Mouse (Mus musculus) cerebellum, adult 2 months (tissue): ENCODE results near the gene Nyap1. TPM values are rescaled to one million over a fixed set of nuclear protein-coding genes. Genes with fewer than 3 reads are reported as not detected.

Experiments used
- DNase-seq, 2 experiments: peaks; one replicate each; pipeline ENCODE4 v3.0.0; 2021
- H3K27ac ChIP-seq: fragments of 200-500 bp; 2 replicates; pipeline ENCODE4 v1.5.1; 2012; ENCODE audit warnings: low read length, control low read depth, inconsistent platforms; ENCODE audit not compliant: insufficient read depth
- H3K27me3 ChIP-seq: fragments of 200-500 bp; 2 replicates; pipeline ENCODE4 v1.6.1; 2012; ENCODE audit warnings: inconsistent platforms, mild to moderate bottlenecking, low read length, moderate library complexity; ENCODE audit not compliant: control insufficient read depth, insufficient read depth
- H3K4me1 ChIP-seq: fragments of 200-500 bp; 2 replicates; pipeline ENCODE4 v1.6.1; 2011; ENCODE audit warnings: low read length; ENCODE audit not compliant: control insufficient read depth, insufficient read depth
- H3K4me3 ChIP-seq: fragments of 200-500 bp; replicated peaks from 2 replicates; pipeline ENCODE3; 2011; ENCODE audit warnings: mild to moderate bottlenecking, low read depth, low read length, control low read depth; ENCODE audit not compliant: insufficient read depth
- CTCF ChIP-seq: fragments of 200-500 bp; IDR thresholded peaks from 2 replicates; pipeline ENCODE4 v1.5.1; 2011; ENCODE audit warnings: low read depth, mild to moderate bottlenecking, control low read depth, low read length, moderate library complexity, borderline replicate concordance; ENCODE audit not compliant: insufficient read depth
- POLR2A ChIP-seq: fragments of 200-500 bp; IDR thresholded peaks from 2 replicates; pipeline ENCODE4 v1.6.1; 2011; ENCODE audit warnings: low read length, control low read depth, borderline replicate concordance; ENCODE audit not compliant: insufficient read depth
- WGBS: fragments of 180-500 bp; shearing (Covaris S2); methylation state at CpG from one replicate; pipeline ENCODE4 v1.1.7; 2018; 5-methylcytosine and 5-hydroxymethylcytosine counted together
- polyA plus RNA-seq: library from polyadenylated mRNA; depleted of rRNA; stranded (reverse); fragments of >200 nt; gene quantifications from 2 replicates; pipeline ENCODE4 v1.2.3, GENCODE M21; 2012

Nyap1 gene
- polyA plus RNA-seq, 1 experiment = 60.7 TPM

DNA sequence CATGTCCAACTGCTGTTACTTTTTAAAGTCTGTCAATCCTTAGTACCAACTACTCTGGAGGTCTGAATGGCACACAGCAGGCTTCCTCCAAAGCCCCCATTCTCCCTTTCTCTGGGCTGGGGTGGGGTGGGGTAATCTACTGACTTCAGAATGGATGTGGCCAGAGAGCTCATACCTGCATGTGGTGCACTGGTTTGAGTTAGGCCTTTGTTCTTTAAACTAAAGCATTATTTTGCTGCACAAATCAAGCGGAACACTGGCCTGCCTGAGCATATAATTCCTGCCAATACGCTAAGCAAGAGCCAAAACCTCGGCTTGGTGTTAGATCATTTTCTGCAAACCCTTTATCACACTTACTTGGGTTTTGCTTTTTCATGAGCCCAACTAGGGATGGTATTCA lies 46.6 kb downstream of the Nyap1 start:
- Histone ChIP-seq H3K4me3 (no peak overlapping the region), H3K27me3 (no peaks in the 10 kb centered on the region), H3K27ac (no peak overlapping the region), H3K4me1 (no peaks in the 10 kb centered on the region)
- DNase-seq = no peak
- TF ChIP-seq POLR2A (no peak), CTCF (no peak)
- 24% methylated on average over 3 of the region's 3 CpGs for WGBS

DNA sequence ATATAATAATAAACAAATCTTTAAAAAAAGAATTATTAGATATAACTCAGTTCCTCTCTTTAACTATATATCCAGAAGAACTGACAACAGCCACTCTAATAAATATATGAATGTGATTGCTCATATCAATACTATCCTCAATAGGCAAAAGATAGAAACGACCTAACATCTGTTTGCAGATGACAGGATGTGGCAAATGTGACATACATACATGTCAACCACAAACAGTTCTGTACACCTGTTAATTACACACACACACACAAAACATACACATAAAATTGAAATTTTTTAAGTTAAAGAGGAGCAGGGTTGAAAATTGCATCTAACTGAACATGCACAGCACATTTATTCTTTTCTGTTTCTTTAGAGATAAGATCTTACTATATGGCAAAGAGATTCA lies 49.5 kb downstream of the Nyap1 start:
- WGBS = 72% methylated on average over 1 of the region's 1 CpGs
- TF ChIP-seq CTCF (no peak), POLR2A (no peak)

GRCm38 (mm10) chr5:137690531-137690930 lies 50.9 kb downstream of the Nyap1 start:
- Histone ChIP-seq H3K4me3 (no peak overlapping the region), H3K27me3 (no peaks in the 10 kb centered on the region), H3K4me1 (no peaks in the 10 kb centered on the region), H3K27ac (no peak overlapping the region)
- 61% methylated on average over 9 of the region's 9 CpGs for WGBS
- DNase-seq = no peak
- no peak for TF ChIP-seq POLR2A
- TF ChIP-seq CTCF = no peak

More for the DNA sequence above, 49.5 kb downstream of the Nyap1 start:
- DNase-seq = no peak
- H3K4me3 ChIP-seq = no peak overlapping the region
- H3K27ac ChIP-seq = no peak overlapping the region
- H3K4me1 ChIP-seq = no peaks in the 10 kb centered on the region
- H3K27me3 ChIP-seq = no peaks in the 10 kb centered on the region

DNA sequence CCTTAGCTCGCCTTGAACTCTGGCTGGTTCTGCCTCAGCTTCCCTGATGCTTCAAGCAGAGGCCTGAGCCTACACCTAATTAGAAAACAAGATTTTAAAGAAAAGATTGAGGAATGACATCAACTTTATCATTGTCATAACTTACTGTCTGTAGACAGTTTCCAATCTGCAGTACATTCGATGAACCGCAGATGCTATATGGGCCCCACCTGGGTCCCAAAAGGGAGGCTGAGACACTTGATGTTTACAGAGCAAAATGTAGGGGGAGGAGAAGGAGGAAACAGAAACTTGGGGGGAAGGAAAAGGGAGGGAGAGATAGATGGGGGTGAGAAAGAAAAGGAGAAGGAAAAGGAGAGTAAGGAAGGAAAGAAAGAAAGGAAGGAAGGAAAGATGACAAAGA lies 51.4 kb downstream of the Nyap1 start:
- Histone ChIP-seq H3K4me3 (no peak overlapping the region), H3K4me1 (no peaks in the 10 kb centered on the region), H3K27ac (no peak overlapping the region), H3K27me3 (no peaks in the 10 kb centered on the region)
- 93% methylated on average over 3 of the region's 3 CpGs for WGBS
- TF ChIP-seq POLR2A (no peak), CTCF (no peak)
- no peak for DNase-seq

DNA sequence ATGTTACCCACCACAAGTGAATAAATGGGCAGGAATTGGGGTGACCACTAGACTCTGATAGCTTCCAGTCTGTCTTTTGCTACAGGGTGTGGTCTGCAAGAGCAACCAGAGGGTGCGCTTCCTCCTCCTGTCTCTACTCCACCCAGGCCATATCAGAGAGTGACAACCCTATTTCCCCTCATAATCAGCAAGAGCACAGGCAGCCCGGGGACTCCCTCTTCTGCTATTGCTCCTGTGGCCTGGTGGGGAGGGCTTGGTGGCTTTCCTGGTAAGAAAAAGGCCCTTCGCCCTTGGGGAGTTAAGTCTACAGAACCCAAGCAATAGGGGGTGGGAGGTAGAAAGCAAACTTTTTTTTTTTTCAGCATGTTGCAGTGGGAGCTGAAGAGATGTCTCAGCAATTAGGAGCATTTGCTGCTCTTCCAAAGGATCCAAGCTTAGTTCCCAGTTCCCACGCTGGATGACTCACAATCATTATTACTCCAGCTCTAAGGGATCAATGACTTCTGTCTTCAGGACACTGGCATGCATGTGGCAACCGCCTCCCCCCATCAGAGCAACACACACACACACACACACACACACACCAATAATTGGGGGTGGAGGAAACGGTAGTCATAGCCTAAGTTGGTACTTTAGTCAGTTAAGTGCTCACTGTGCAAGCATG lies 55.1 kb downstream of the Nyap1 start:
- DNase-seq = no peak
- TF ChIP-seq CTCF = no peak
- TF ChIP-seq POLR2A = no peak
- H3K27ac ChIP-seq = no peak overlapping the region
- WGBS = 86% methylated on average over 6 of the region's 6 CpGs
- no peaks in the 10 kb centered on the region for H3K27me3 ChIP-seq
- H3K4me1 ChIP-seq = peaks cover 5% of the 10 kb centered on the region; the same call in 1 of the 2 replicates
- no peak overlapping the region for H3K4me3 ChIP-seq

DNA sequence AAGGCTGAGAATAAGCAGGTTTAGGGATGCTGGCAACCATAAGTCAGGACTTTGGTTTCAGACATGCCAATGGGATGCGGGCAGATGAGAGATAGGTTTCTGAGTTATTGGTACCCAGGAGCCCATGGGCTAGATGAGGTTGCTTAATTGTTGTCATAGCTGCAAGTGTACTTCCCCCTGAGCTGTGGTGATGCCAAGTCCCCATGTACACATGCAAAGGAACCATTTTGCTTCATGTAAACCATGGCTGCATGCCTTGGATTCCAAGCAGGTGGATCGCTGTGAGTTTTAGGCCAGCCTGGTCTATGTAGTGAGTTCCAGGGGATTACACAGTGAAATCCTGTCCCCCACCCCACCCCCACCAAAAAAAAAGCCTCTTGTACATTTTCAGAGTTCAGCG lies 55.8 kb downstream of the Nyap1 start:
- Histone ChIP-seq H3K4me1 (peaks cover 5% of the 10 kb centered on the region; the same call in 1 of the 2 replicates), H3K27me3 (no peaks in the 10 kb centered on the region), H3K27ac (no peak overlapping the region), H3K4me3 (no peak overlapping the region)
- no peak for TF ChIP-seq CTCF
- TF ChIP-seq POLR2A = no peak
- WGBS = 97% methylated on average over 3 of the region's 3 CpGs
- DNase-seq = no peak

DNA sequence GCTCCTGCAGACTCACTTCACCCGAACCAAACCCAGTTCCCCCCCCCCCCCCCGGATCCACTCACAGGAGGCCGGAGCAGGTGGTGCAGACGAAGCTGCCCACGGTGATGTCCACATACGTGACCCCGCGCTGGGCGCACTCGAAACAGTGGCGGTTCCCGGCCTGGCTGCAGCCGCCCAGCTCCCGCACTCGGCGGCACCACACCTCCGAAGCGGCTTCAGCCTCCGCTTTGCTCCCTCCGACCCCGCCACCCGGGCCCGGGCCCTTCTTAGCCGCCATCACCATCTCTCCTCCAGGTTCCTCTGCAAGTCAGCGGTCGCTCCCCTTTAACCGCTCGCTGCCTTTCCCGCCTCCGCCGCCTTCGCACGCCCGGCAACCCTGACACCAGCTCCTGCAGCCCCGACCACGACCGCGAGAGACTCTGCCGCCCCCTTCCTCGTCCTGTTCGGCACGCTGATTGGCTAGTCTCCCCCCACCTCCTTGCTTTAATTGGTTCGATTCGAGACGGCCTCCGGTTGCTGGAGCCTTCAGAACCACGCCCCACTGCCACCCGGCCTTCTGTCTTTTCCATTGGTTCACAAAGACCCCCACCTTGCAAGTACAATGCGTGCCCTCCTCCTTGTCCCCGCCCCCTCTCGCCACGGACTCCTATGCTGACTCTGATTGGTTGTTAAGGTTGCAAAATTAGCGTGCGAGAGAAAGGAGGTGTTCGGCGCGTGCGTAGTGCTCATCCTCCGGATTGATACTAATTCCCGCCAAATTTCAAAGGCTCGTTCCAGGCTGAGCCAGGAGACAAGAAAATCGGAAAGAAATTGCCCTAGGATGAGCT lies 56.9 kb downstream of the Nyap1 start, which contains the start of gene Agfg2:
TSS of gene Agfg2 (minus strand) at position 433 of the 830 bp plus-strand sequence.
- no peaks in the 10 kb centered on the region for H3K27me3 ChIP-seq
- H3K27ac ChIP-seq = no peak within 1 kb of the TSS

More for the DNA sequence above, 56.9 kb downstream of the Nyap1 start, which contains the start of gene Agfg2:
- Histone ChIP-seq H3K4me1 (peaks cover 5% of the 10 kb centered on the region; the same call in 1 of the 2 replicates), H3K4me3 (peak within 1 kb of the TSS; percentile 69)
- WGBS = under 1% methylated on average over 62 of the region's 62 CpGs
- TF ChIP-seq CTCF = no peak
- TF ChIP-seq POLR2A = peak; percentile 57; the same call in 1 of the 2 replicates
- peak; percentile 96 to 100 for DNase-seq
